Mouse (Mus musculus) urinary bladder, postnatal 10 days (tissue): ENCODE measurements around the gene Ccnd3.
A peak's percentile ranks its signal among the peaks of the same experiment; 100 is the strongest.

Experiments used
- DNase-seq: peaks from one replicate; pipeline ENCODE4 v3.0.0; 2022; ENCODE audit warnings: low spot score

Ccnd3 gene

GRCm38 (mm10) chr17:47551049-47551448 is 46.2 kb downstream of the Ccnd3 start:
- DNase-seq = no peak

GRCm38 (mm10) chr17:47552994-47553393 is 48.1 kb downstream of the Ccnd3 start:
- DNase-seq = no peak

- DNase-seq = no peak
These were observed 49.8 kb downstream of the Ccnd3 start for GRCm38 (mm10) chr17:47554621-47555020.

- DNase-seq = no peak
These were observed 52.3 kb downstream of the Ccnd3 start for GRCm38 (mm10) chr17:47557179-47557578.

GRCm38 (mm10) chr17:47559726-47560125 is 54.9 kb downstream of the Ccnd3 start:
- no peak for DNase-seq

- no peak for DNase-seq
These were observed 58.0 kb downstream of the Ccnd3 start for GRCm38 (mm10) chr17:47562875-47563274.

GRCm38 (mm10) chr17:47564612-47565011 is 59.8 kb downstream of the Ccnd3 start:
- DNase-seq = no peak

GRCm38 (mm10) chr17:47566133-47566532 is 61.3 kb downstream of the Ccnd3 start:
- no peak for DNase-seq

- no peak for DNase-seq
These were observed 62.4 kb downstream of the Ccnd3 start for GRCm38 (mm10) chr17:47567271-47567670.

- no peak for DNase-seq
These were observed 63.5 kb downstream of the Ccnd3 start for GRCm38 (mm10) chr17:47568389-47568788.

GRCm38 (mm10) chr17:47568951-47569527 is 64.2 kb downstream of the Ccnd3 start:
- DNase-seq = no peak

- DNase-seq = no peak
These were observed 66.8 kb downstream of the Ccnd3 start for GRCm38 (mm10) chr17:47571621-47572020.

GRCm38 (mm10) chr17:47572436-47572835 is 67.6 kb downstream of the Ccnd3 start:
- DNase-seq = no peak

- DNase-seq = no peak
These were observed 69.2 kb downstream of the Ccnd3 start for GRCm38 (mm10) chr17:47574028-47574427.

- no peak for DNase-seq
These were observed 70.0 kb downstream of the Ccnd3 start for GRCm38 (mm10) chr17:47574830-47575229.

GRCm38 (mm10) chr17:47578655-47579054 is 73.8 kb downstream of the Ccnd3 start:
- DNase-seq = no peak

GRCm38 (mm10) chr17:47580962-47581361 is 76.1 kb downstream of the Ccnd3 start:
- no peak for DNase-seq

GRCm38 (mm10) chr17:47588517-47588916 is 83.7 kb downstream of the Ccnd3 start:
- DNase-seq = no peak

- DNase-seq = no peak
These were observed 86.2 kb downstream of the Ccnd3 start for GRCm38 (mm10) chr17:47591073-47591472.

GRCm38 (mm10) chr17:47593215-47593853 is 88.5 kb downstream of the Ccnd3 start:
- DNase-seq = peak; percentile 92

GRCm38 (mm10) chr17:47593854-47594182 is 89.0 kb downstream of the Ccnd3 start:
- DNase-seq = no peak

GRCm38 (mm10) chr17:47594183-47594968 is 89.5 kb downstream of the Ccnd3 start:
- no peak for DNase-seq

- no peak for DNase-seq
These were observed 90.1 kb downstream of the Ccnd3 start for GRCm38 (mm10) chr17:47594969-47595247.
